Mouse (Mus musculus): ENCODE data around the gene Mcm2.

Gene Mcm2

GRCm38 (mm10) chr6:88886417-88886967 lies 12.1 kb downstream of the Mcm2 start:
- peak; percentile 77 for DNase-seq

- DNase-seq = no peak
These were observed 12.8 kb downstream of the Mcm2 start for GRCm38 (mm10) chr6:88885644-88886416.

GRCm38 (mm10) chr6:88884690-88885089 lies 13.9 kb downstream of the Mcm2 start:
- DNase-seq = no peak

- no peak for DNase-seq
These were observed 14.4 kb downstream of the Mcm2 start for GRCm38 (mm10) chr6:88884195-88884594.

- DNase-seq = no peak
These were observed 17.2 kb downstream of the Mcm2 start for GRCm38 (mm10) chr6:88881334-88881733.

- DNase-seq = no peak
These were observed 19.1 kb downstream of the Mcm2 start for GRCm38 (mm10) chr6:88879471-88879870.

- peak; percentile 88 for DNase-seq
These were observed 23.6 kb downstream of the Mcm2 start, which contains the start of gene Podxl2 for GRCm38 (mm10) chr6:88874868-88875508. TSS of gene Podxl2 (minus strand) at chr6:88875044.

GRCm38 (mm10) chr6:88873965-88874867 lies 24.4 kb downstream of the Mcm2 start:
- peak; percentile 59 for DNase-seq

GRCm38 (mm10) chr6:88872811-88873210 lies 25.8 kb downstream of the Mcm2 start:
- peak; percentile 63 for DNase-seq

- DNase-seq = no peak
These were observed 27.0 kb downstream of the Mcm2 start for GRCm38 (mm10) chr6:88871546-88871945.

GRCm38 (mm10) chr6:88870594-88870993 lies 28.0 kb downstream of the Mcm2 start:
- DNase-seq = no peak

- DNase-seq = no peak
These were observed 29.1 kb downstream of the Mcm2 start for GRCm38 (mm10) chr6:88869459-88869858.

- no peak for DNase-seq
These were observed 32.9 kb downstream of the Mcm2 start for GRCm38 (mm10) chr6:88865704-88866103.

- DNase-seq = peak; percentile 32
These were observed 37.7 kb downstream of the Mcm2 start for GRCm38 (mm10) chr6:88860914-88861313.

- no peak for DNase-seq
These were observed 40.2 kb downstream of the Mcm2 start for GRCm38 (mm10) chr6:88858341-88858740.

GRCm38 (mm10) chr6:88857830-88858229 lies 40.8 kb downstream of the Mcm2 start:
- DNase-seq = no peak

- DNase-seq = no peak
These were observed 41.3 kb downstream of the Mcm2 start for GRCm38 (mm10) chr6:88857249-88857648.

- peak; percentile 69 for DNase-seq
These were observed 42.9 kb downstream of the Mcm2 start for GRCm38 (mm10) chr6:88855636-88856035.

- no peak for DNase-seq
These were observed 44.1 kb downstream of the Mcm2 start for GRCm38 (mm10) chr6:88854509-88854908.

GRCm38 (mm10) chr6:88850034-88850433 lies 48.5 kb downstream of the Mcm2 start:
- DNase-seq = no peak

GRCm38 (mm10) chr6:88849270-88849669 lies 49.3 kb downstream of the Mcm2 start:
- peak; percentile 79 for DNase-seq

- DNase-seq = no peak
These were observed 51.0 kb downstream of the Mcm2 start for GRCm38 (mm10) chr6:88847571-88847970.
